Mouse (Mus musculus): Measurements from ENCODE around the gene Acsl5. TPM values are rescaled to one million over a fixed set of nuclear protein-coding genes. Genes with fewer than 3 reads are reported as not detected.

The Acsl5 gene
- polyA plus RNA-seq, 1 experiment from 2014 or later, result 20.9 TPM

DNA sequence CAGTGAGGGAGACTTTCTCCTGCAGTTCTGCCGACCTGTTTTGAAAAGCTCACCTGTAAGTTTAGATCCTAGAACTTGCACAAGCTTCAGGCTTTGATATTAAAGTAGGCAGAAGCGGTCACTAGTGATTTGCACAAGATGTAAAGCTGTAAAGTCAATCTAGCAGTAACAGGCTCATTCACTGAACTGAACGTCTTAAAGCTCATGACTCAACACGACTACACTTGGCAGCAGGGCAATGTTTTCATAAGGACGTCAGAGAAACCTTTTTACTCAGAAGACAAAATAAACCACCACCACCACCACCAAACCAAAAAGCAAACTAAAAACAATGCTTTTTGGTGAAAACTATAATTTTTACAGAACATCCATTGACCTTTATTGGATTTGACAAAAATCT, 46.2 kb downstream of the Acsl5 start:
- Histone ChIP-seq H3K36me3 (ENCODE audit: control insufficient read depth, insufficient read depth, low read length) (no peaks in the 10 kb centered on the region; the same call in 1 of the 2 replicates), H3K27me3 (ENCODE audit: control insufficient read depth, insufficient read depth, low read length) (no peaks in the 10 kb centered on the region), H3K27ac (ENCODE audit: low read depth, low read length) (no peak overlapping the region), H3K9me3 (ENCODE audit: control insufficient read depth, low read length) (no peaks in the 10 kb centered on the region), H3K4me3 (ENCODE audit: low read depth, low read length) (no peak overlapping the region), H3K4me2 (ENCODE audit: low read depth, low read length, severe bottlenecking) (no peak overlapping the region), H3K9ac (ENCODE audit: low read length) (no peak overlapping the region), H3K4me1 (replicated peaks; ENCODE audit: control insufficient read depth, insufficient read depth, low read length) (no peaks in the 10 kb centered on the region)
- ATAC-seq (replicated peaks; ENCODE audit: low FRiP score), result no peak
- 82% methylated on average over 5 of the region's 5 CpGs for WGBS
- DNase-seq (ENCODE audit: low spot score), result no peak

DNA sequence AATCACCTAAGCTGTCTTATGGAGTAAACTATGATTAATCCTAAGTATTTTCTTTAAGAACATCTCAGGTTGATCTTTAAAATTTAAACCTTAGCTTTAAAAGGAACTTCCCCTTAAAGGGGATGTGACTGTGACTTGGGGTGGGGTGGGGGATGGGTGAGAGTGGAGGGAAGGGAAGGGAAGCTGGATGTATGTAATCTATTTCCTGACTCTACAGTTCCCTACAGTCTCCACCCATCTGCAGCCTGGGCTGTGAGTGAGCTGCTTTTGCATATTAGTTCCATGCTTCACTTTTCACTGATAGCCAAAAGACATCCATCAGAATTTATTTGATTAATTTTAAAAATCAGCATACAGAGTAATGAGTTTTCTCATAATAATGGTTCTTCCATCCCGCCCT, 47.6 kb downstream of the Acsl5 start:
- no peaks in the 10 kb centered on the region; the same call in 1 of the 2 replicates for H3K36me3 ChIP-seq (ENCODE audit: control insufficient read depth, insufficient read depth, low read length)
- no peaks in the 10 kb centered on the region for H3K27me3 ChIP-seq (ENCODE audit: control insufficient read depth, insufficient read depth, low read length)
- 100% methylated on average over 1 of the region's 1 CpGs for WGBS

DNA sequence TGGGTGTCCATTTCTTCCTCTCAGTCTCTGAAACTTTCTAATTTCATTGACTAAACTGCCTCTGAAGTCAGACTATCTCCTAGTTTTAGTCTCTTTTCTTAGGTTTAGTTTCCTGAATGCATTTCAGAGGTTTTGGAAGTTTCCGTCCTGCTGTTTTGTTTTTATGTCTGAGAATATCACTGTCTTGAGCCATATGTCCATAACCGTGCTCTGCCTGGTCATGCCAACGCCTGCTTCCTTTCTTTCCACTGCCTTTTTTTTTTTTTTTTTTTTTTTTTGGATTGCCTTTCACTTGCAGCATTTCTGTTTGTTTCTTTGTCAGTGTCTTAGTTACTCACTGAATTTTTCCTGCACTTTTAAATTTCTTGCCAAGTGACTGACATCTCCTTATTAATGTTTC, 48.8 kb downstream of the Acsl5 start:
- H3K27me3 ChIP-seq (ENCODE audit: control insufficient read depth, insufficient read depth, low read length), result no peaks in the 10 kb centered on the region
- H3K4me3 ChIP-seq (ENCODE audit: low read depth, low read length), result no peak overlapping the region
- 95% methylated on average over 3 of the region's 3 CpGs for WGBS
- no peak overlapping the region for H3K9ac ChIP-seq (ENCODE audit: low read length)
- ATAC-seq (replicated peaks; ENCODE audit: low FRiP score) (no peak), DNase-seq (ENCODE audit: low spot score) (no peak)
- no peaks in the 10 kb centered on the region for H3K9me3 ChIP-seq (ENCODE audit: control insufficient read depth, low read length)
- no peaks in the 10 kb centered on the region; the same call in 1 of the 2 replicates for H3K36me3 ChIP-seq (ENCODE audit: control insufficient read depth, insufficient read depth, low read length)
- no peak overlapping the region for H3K4me2 ChIP-seq (ENCODE audit: low read depth, low read length, severe bottlenecking)
- no peaks in the 10 kb centered on the region for H3K4me1 ChIP-seq (replicated peaks; ENCODE audit: control insufficient read depth, insufficient read depth, low read length)
- H3K27ac ChIP-seq (ENCODE audit: low read depth, low read length), result no peak overlapping the region

More for the DNA sequence above, 47.6 kb downstream of the Acsl5 start:
- no peaks in the 10 kb centered on the region for H3K4me1 ChIP-seq (replicated peaks; ENCODE audit: control insufficient read depth, insufficient read depth, low read length)
- no peak overlapping the region for H3K4me3 ChIP-seq (ENCODE audit: low read depth, low read length)
- no peak overlapping the region for H3K4me2 ChIP-seq (ENCODE audit: low read depth, low read length, severe bottlenecking)
- DNase-seq (ENCODE audit: low spot score), result no peak
- no peaks in the 10 kb centered on the region for H3K9me3 ChIP-seq (ENCODE audit: control insufficient read depth, low read length)
- H3K27ac ChIP-seq (ENCODE audit: low read depth, low read length), result no peak overlapping the region
- no peak overlapping the region for H3K9ac ChIP-seq (ENCODE audit: low read length)
- no peak for ATAC-seq (replicated peaks; ENCODE audit: low FRiP score)

DNA sequence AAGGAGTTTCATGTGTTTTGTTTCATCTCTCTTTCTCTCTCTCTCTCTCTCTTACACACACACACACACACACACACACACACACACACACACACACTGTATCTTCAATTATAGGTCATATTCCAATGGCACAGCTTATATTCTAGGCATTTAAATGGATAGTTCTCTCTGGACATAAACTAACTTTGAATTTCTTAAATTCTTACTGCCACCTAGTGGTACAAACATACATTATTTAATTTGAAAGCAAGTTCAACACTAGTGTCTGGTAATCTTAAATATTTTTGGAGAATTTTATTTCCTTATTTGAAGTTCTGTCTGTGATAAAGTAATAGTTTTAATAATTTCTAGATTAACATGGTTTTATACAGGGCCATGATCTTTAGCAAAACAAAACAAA, 53.3 kb downstream of the Acsl5 start:
- H3K4me1 ChIP-seq (replicated peaks; ENCODE audit: control insufficient read depth, insufficient read depth, low read length), result no peaks in the 10 kb centered on the region
- H3K36me3 ChIP-seq (ENCODE audit: control insufficient read depth, insufficient read depth, low read length), result peaks cover 3% of the 10 kb centered on the region; the same call in 1 of the 2 replicates
- no peak overlapping the region for H3K27ac ChIP-seq (ENCODE audit: low read depth, low read length)
- no peaks in the 10 kb centered on the region for H3K27me3 ChIP-seq (ENCODE audit: control insufficient read depth, insufficient read depth, low read length)
- no peak overlapping the region for H3K9ac ChIP-seq (ENCODE audit: low read length)
- no peaks in the 10 kb centered on the region for H3K9me3 ChIP-seq (ENCODE audit: control insufficient read depth, low read length)
- H3K4me3 ChIP-seq (ENCODE audit: low read depth, low read length), result no peak overlapping the region
- ATAC-seq (replicated peaks; ENCODE audit: low FRiP score) (no peak), DNase-seq (ENCODE audit: low spot score) (no peak)
- no peak overlapping the region for H3K4me2 ChIP-seq (ENCODE audit: low read depth, low read length, severe bottlenecking)

DNA sequence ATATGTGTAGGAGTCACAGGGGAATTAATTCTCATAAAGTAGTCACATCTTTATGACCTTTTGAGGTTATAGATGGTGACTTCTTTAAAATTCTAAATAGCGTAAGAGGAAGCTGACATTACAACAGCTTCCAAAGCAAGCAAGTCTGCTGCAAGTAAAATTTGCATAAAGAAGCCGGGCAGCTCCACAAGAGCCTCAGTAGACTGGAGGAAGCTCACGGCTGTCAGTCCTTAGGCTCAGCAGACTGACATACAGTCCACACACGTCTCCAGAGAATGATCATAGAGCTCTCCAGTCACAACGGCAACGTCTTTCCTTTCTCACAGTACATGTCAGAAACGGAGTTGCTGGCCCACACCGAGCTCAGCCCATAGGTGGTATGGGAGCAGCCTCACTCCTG, 60.1 kb downstream of the Acsl5 start:
- WGBS, result 90% methylated on average over 8 of the region's 8 CpGs
- Histone ChIP-seq H3K4me2 (ENCODE audit: low read depth, low read length, severe bottlenecking) (no peak overlapping the region), H3K27ac (ENCODE audit: low read depth, low read length) (no peak overlapping the region), H3K36me3 (ENCODE audit: control insufficient read depth, insufficient read depth, low read length) (peaks cover 6% of the 10 kb centered on the region; the same call in 1 of the 2 replicates), H3K9me3 (ENCODE audit: control insufficient read depth, low read length) (no peaks in the 10 kb centered on the region), H3K4me3 (ENCODE audit: low read depth, low read length) (no peak overlapping the region), H3K4me1 (replicated peaks; ENCODE audit: control insufficient read depth, insufficient read depth, low read length) (peaks cover 11% of the 10 kb centered on the region), H3K9ac (ENCODE audit: low read length) (no peak overlapping the region), H3K27me3 (ENCODE audit: control insufficient read depth, insufficient read depth, low read length) (no peaks in the 10 kb centered on the region)
- no peak for DNase-seq (ENCODE audit: low spot score)
- ATAC-seq (replicated peaks; ENCODE audit: low FRiP score), result no peak

DNA sequence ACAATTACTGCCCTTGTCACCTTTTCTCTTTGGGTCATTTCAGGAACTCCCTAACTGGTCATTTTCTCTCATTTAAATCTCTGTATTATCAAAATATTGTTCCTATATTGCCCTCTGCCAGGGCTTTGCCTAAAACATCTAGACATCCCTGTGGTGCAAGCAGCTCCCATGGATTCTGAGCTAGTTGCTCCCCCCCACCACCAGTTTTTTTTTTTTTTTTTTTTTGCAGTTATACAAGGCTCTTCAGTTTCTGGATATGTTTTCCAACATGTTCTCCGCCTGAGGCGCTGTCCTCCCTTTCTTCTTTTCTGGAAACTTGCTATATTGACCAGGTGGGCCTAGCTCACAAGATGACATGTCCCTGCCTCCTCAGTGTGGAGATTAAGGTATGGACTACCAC, 61.9 kb downstream of the Acsl5 start:
- 100% methylated on average over 2 of the region's 2 CpGs for WGBS
- H3K27me3 ChIP-seq (ENCODE audit: control insufficient read depth, insufficient read depth, low read length), result no peaks in the 10 kb centered on the region
- no peak overlapping the region for H3K9ac ChIP-seq (ENCODE audit: low read length)
- peaks cover 12% of the 10 kb centered on the region for H3K4me1 ChIP-seq (replicated peaks; ENCODE audit: control insufficient read depth, insufficient read depth, low read length)
- no peaks in the 10 kb centered on the region for H3K9me3 ChIP-seq (ENCODE audit: control insufficient read depth, low read length)
- no peak overlapping the region for H3K27ac ChIP-seq (ENCODE audit: low read depth, low read length)
- peaks cover 3% of the 10 kb centered on the region; the same call in 1 of the 2 replicates for H3K36me3 ChIP-seq (ENCODE audit: control insufficient read depth, insufficient read depth, low read length)
- H3K4me2 ChIP-seq (ENCODE audit: low read depth, low read length, severe bottlenecking), result no peak overlapping the region
- ATAC-seq (replicated peaks; ENCODE audit: low FRiP score) (no peak), DNase-seq (ENCODE audit: low spot score) (no peak)
- no peak overlapping the region for H3K4me3 ChIP-seq (ENCODE audit: low read depth, low read length)

DNA sequence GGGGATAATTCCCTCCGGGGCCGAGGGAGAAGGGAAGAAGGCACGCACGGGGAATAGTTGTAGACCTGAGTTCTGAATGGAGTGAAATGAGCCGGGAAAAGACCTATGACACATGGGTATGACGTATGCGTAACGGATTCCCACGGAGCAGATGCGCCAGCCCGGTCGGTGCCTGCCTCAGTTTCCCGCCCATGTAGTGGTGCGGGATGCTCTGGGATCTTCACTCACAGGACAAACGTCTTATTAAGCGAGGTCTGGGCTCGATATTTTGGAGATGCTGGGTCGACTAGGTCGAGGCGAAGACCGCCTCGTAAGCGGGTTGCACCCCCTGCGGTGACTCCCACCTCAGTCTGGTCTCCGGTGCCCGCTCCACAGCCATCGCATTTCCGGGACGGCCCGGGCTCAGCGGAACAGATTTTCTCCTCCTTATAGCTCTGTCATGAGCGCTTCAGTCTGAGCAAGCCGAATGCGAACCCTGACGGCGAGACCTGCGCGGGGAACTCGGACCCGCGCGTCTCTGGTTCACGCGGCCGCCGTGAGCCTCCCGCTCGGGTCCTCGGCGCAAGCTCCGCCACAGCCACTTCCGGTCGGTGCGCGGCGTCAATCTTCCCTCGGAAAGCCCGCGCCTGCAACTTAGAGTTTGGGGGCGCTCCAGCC, 63.8 kb downstream of the Acsl5 start, which contains the start of gene Zdhhc6:
Zdhhc6 (minus strand) TSS at position 581 of the 657 bp plus-strand sequence.
- WGBS, result under 1% methylated on average over 60 of the region's 60 CpGs
- Histone ChIP-seq H3K27me3 (ENCODE audit: control insufficient read depth, insufficient read depth, low read length) (no peaks in the 10 kb centered on the region), H3K27ac (ENCODE audit: low read depth, low read length) (peak within 1 kb of the TSS; percentile 64), H3K4me3 (ENCODE audit: low read depth, low read length) (peak within 1 kb of the TSS; percentile 86), H3K9me3 (ENCODE audit: control insufficient read depth, low read length) (no peaks in the 10 kb centered on the region), H3K36me3 (ENCODE audit: control insufficient read depth, insufficient read depth, low read length) (peaks cover 3% of the 10 kb centered on the region; the same call in 1 of the 2 replicates), H3K9ac (ENCODE audit: low read length) (peak within 1 kb of the TSS; percentile 84), H3K4me1 (replicated peaks; ENCODE audit: control insufficient read depth, insufficient read depth, low read length) (peaks cover 12% of the 10 kb centered on the region), H3K4me2 (ENCODE audit: low read depth, low read length, severe bottlenecking) (peak within 1 kb of the TSS; percentile 92)
- ATAC-seq (replicated peaks; ENCODE audit: low FRiP score) (peak; percentile 85), DNase-seq (ENCODE audit: low spot score) (peak; percentile 88)

DNA sequence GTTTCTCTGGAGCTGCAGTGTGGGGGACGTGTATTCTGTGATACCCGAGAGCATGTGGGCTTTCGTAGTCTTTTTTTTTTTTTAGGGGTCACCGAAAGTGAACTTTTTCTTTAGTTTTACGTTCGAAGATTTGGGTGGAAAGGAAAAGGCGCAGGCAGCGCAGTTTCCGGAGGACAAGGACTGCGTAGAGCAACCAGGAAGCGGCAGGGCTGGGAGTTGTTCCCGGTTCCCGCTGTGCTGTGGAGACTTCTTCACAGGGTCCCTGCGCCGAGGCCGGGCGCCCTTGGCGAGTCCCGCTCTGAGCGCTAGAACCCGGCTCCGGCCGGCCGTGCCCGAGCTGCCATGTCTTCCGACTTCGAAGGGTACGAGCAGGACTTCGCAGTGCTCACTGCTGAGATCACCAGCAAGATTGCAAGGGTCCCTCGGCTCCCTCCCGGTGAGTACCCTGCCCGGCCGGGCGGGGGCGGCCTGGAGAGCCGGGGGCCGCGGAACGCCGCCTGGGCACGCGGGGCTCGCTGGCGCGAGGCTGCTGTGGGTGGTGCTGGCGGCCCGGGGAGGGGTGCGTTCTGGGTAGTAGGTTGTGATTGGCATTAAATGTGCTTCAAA, 64.5 kb downstream of the Acsl5 start, which contains the start of gene Vti1a:
Vti1a (plus strand) TSS at position 187 of the 606 bp plus-strand sequence.
- Histone ChIP-seq H3K4me2 (ENCODE audit: low read depth, low read length, severe bottlenecking) (peak within 1 kb of the TSS; percentile 92), H3K9ac (ENCODE audit: low read length) (peak within 1 kb of the TSS; percentile 84), H3K4me3 (ENCODE audit: low read depth, low read length) (peak within 1 kb of the TSS; percentile 86), H3K27ac (ENCODE audit: low read depth, low read length) (peak within 1 kb of the TSS; percentile 64), H3K36me3 (ENCODE audit: control insufficient read depth, insufficient read depth, low read length) (peaks cover 3% of the 10 kb centered on the region; the same call in 1 of the 2 replicates), H3K4me1 (replicated peaks; ENCODE audit: control insufficient read depth, insufficient read depth, low read length) (peaks cover 12% of the 10 kb centered on the region), H3K9me3 (ENCODE audit: control insufficient read depth, low read length) (no peaks in the 10 kb centered on the region), H3K27me3 (ENCODE audit: control insufficient read depth, insufficient read depth, low read length) (no peaks in the 10 kb centered on the region)
- peak; percentile 90 for ATAC-seq (replicated peaks; ENCODE audit: low FRiP score)
- WGBS, result under 1% methylated on average over 48 of the region's 48 CpGs
- DNase-seq (ENCODE audit: low spot score), result peak; percentile 94

Data from forebrain, embryonic 11.5 days (tissue).